In genomic region chrX:75454597-75454996, GRCm38 (mm10) we compare ENCODE assay signal across 29 mouse cellular contexts.
"Had no signal": no experiment of that assay in that cellular context is flagged by ENCODE, and none has a peak within 500 bp of the region (broad histone marks: within the 10 kb centered on the region; RNA-seq: fewer than 3 reads in every experiment).

No protein-coding gene starts in this region.

- ATAC-seq: forebrain, embryonic 13.5 days; forebrain, embryonic 14.5 days; forebrain, embryonic 15.5 days; forebrain, embryonic 16.5 days; forebrain, postnatal 0 days had no signal

- H3K4me2 ChIP-seq: embryonic facial prominence, embryonic 12.5 days; embryonic facial prominence, embryonic 13.5 days; embryonic facial prominence, embryonic 15.5 days; forebrain, embryonic 12.5 days; forebrain, embryonic 13.5 days; forebrain, embryonic 15.5 days had no signal

- H3K9me3 ChIP-seq: embryonic facial prominence, embryonic 12.5 days; embryonic facial prominence, embryonic 15.5 days; forebrain, embryonic 10.5 days; forebrain, embryonic 12.5 days; forebrain, embryonic 15.5 days; heart, embryonic 10.5 days had no signal

- H3K4me1 ChIP-seq: embryonic facial prominence, embryonic 10.5 days; embryonic facial prominence, embryonic 12.5 days; embryonic facial prominence, embryonic 13.5 days; embryonic facial prominence, embryonic 15.5 days; forebrain, embryonic 10.5 days; forebrain, embryonic 12.5 days; forebrain, embryonic 13.5 days; forebrain, embryonic 15.5 days; heart, embryonic 10.5 days had no signal

- H3K4me3 ChIP-seq: embryonic facial prominence, embryonic 10.5 days; embryonic facial prominence, embryonic 12.5 days; embryonic facial prominence, embryonic 13.5 days; embryonic facial prominence, embryonic 15.5 days; erythroblast, embryonic 14.5 days; forebrain, embryonic 10.5 days; forebrain, embryonic 12.5 days; forebrain, embryonic 13.5 days; forebrain, embryonic 15.5 days; gastrocnemius, adult 2 months; heart, adult 2 months; heart, embryonic 10.5 days had no signal

- DNase-seq: cerebellum, adult 8-10 months; cerebellum, adult 9-10 months; cerebellum, adult 9-11 months; cerebellum, postnatal 10 days; cerebellum, postnatal 14 days; cerebellum, postnatal 25 days; cerebellum, postnatal 36 days; embryo, embryonic 11 days; forebrain, postnatal 0 days; gastrocnemius, adult 2 months; gastrocnemius, postnatal 10 days; gastrocnemius, postnatal 14 days; gastrocnemius, postnatal 25 days; gastrocnemius, postnatal 36 days; heart, adult 11 months; heart, adult 18-20 months; heart, adult 2 months had no signal

- H3K27me3 ChIP-seq: embryonic facial prominence, embryonic 12.5 days; embryonic facial prominence, embryonic 13.5 days; embryonic facial prominence, embryonic 15.5 days; forebrain, embryonic 12.5 days; forebrain, embryonic 13.5 days; forebrain, embryonic 15.5 days had no signal

- H3K27ac ChIP-seq: embryonic facial prominence, embryonic 10.5 days; embryonic facial prominence, embryonic 12.5 days; embryonic facial prominence, embryonic 13.5 days; embryonic facial prominence, embryonic 15.5 days; forebrain, embryonic 10.5 days; forebrain, embryonic 12.5 days; forebrain, embryonic 13.5 days; forebrain, embryonic 15.5 days; gastrocnemius, adult 2 months; heart, adult 2 months; heart, embryonic 10.5 days had no signal

- H3K9ac ChIP-seq: embryonic facial prominence, embryonic 12.5 days; embryonic facial prominence, embryonic 13.5 days; embryonic facial prominence, embryonic 15.5 days; forebrain, embryonic 12.5 days; forebrain, embryonic 13.5 days; forebrain, embryonic 15.5 days; forebrain, postnatal 0 days had no signal
